Mouse (Mus musculus) lung, postnatal 0 days (tissue): ENCODE results near the gene Csf2rb2. TPM values are rescaled to one million over a fixed set of nuclear protein-coding genes. Genes with fewer than 3 reads are reported as not detected.
"Not testable (repeated sequence)": the region's sequence is repeated elsewhere in the genome, so short reads cannot be mapped to it uniquely, and the experiment has no call there.

Source experiments
- ATAC-seq: fragments of 200-750 bp; cut with Nextera tagmentation; 2 replicates; pipeline ENCODE4 v1.8.0; 2017; ENCODE audit warnings: moderate library complexity
- DNase-seq: peaks from one replicate; pipeline ENCODE4 v3.0.0-alpha.2; 2016; ENCODE audit warnings: low spot score
- H3K27ac ChIP-seq: fragments of 300-500 bp; sonication (generic); 2 replicates; pipeline ENCODE4 v1.5.1; 2014; ENCODE audit warnings: antibody characterized with exemption, mild to moderate bottlenecking, low read length, mixed read lengths
- H3K27me3 ChIP-seq: fragments of 300-500 bp; sonication (generic); replicated peaks from 2 replicates; pipeline ENCODE4 v1.6.1; 2014; ENCODE audit warnings: low read length, mixed read lengths; ENCODE audit not compliant: insufficient read depth
- H3K36me3 ChIP-seq: fragments of 300-500 bp; sonication (generic); 2 replicates; pipeline ENCODE4 v1.6.1; 2014; ENCODE audit warnings: low read length, mixed read lengths; ENCODE audit not compliant: insufficient read depth
- H3K4me1 ChIP-seq: fragments of 300-500 bp; sonication (generic); 2 replicates; pipeline ENCODE4 v1.6.1; 2014; ENCODE audit warnings: antibody characterized with exemption, low read depth, low read length, mixed read lengths; ENCODE audit not compliant: insufficient read depth
- H3K4me2 ChIP-seq: fragments of 300-500 bp; sonication (generic); replicated peaks from 2 replicates; pipeline ENCODE4 v1.6.1; 2014; ENCODE audit warnings: low read depth, mild to moderate bottlenecking, low read length, moderate library complexity, mixed read lengths
- H3K4me3 ChIP-seq: fragments of 300-500 bp; sonication (generic); 2 replicates; pipeline ENCODE4 v1.5.1; 2014; ENCODE audit warnings: low read depth, low read length
- H3K9ac ChIP-seq: fragments of 300-500 bp; sonication (generic); replicated peaks from 2 replicates; pipeline ENCODE4 v1.6.1; 2014; ENCODE audit warnings: low read depth, mild to moderate bottlenecking
- H3K9me3 ChIP-seq: fragments of 300-500 bp; sonication (generic); 2 replicates; pipeline ENCODE4 v1.6.1; 2016; ENCODE audit warnings: low read length, mixed read lengths
- CTCF ChIP-seq: IDR thresholded peaks from 2 replicates; pipeline ENCODE4 v1.5.1; 2016; ENCODE audit warnings: antibody characterized with exemption, mild to moderate bottlenecking
- EP300 ChIP-seq: IDR thresholded peaks from 2 replicates; pipeline ENCODE4 v1.6.1; 2016; ENCODE audit warnings: antibody characterized with exemption, mild to moderate bottlenecking, control low read depth
- WGBS: fragments of 180-500 bp; shearing (Covaris S2); extraction: QIAGEN DNeasy Blood & Tissue Kit; methylation state at CpG from one replicate; pipeline ENCODE4 v1.1.7; 2014; 5-methylcytosine and 5-hydroxymethylcytosine counted together
- polyA plus RNA-seq: library from polyadenylated mRNA; unstranded; fragments of >200 nt; fragmentation: Nextera tagmentation; extraction: Ambion mirVana; gene quantifications from 2 replicates; pipeline ENCODE4 v1.2.1, GENCODE M21; 2015

Gene Csf2rb2
- polyA plus RNA-seq, 1 experiment from 2014 or later, result 0.84 TPM

DNA sequence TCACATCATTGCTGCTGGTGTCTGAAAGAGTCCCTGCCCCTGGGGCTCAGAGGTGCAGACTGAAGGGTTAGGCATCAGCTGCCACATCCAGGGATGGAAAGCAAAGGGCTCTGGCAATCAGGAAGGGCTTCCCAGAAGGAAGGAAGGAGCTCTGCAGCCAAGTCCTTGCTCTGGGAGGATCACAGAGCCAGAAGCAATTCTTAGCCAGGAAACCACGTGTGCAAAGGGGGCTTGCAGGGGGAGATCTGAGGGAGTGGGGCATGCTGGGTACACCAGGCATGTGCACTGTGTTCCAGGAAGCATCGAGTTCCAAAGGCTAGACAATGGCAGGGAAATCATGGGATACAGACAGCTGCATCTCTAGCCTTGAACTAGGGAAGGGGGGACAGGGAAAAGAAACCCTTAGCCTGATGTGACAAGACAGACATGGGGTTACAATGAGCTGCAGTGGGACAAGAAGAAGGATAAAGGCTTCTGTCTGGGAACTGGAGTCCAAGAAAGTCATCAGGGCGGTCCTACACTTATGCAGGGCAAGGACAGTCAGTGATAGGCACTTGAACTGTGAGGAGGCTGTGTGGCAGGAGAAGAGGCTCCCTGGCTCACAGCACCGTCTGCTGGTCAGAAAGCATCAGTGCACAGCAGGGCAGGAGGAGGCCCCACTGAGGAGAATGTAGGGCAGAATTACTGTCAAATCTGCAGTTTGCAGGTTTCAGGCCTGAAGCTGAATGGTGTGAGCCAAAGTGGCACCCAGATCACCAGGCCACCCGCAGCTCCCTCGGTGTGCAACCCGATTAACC lies 34.3 kb upstream of the Csf2rb2 start:
- not testable (repeated sequence) for H3K4me1 ChIP-seq, H3K27me3 ChIP-seq, H3K9ac ChIP-seq, H3K9me3 ChIP-seq, H3K4me2 ChIP-seq, H3K4me3 ChIP-seq, H3K36me3 ChIP-seq, H3K27ac ChIP-seq
- peak; percentile 70 for DNase-seq
- peak; percentile 63 for ATAC-seq
- 27% methylated on average over 7 of the region's 7 CpGs for WGBS
- peak; percentile 97 for TF ChIP-seq CTCF

DNA sequence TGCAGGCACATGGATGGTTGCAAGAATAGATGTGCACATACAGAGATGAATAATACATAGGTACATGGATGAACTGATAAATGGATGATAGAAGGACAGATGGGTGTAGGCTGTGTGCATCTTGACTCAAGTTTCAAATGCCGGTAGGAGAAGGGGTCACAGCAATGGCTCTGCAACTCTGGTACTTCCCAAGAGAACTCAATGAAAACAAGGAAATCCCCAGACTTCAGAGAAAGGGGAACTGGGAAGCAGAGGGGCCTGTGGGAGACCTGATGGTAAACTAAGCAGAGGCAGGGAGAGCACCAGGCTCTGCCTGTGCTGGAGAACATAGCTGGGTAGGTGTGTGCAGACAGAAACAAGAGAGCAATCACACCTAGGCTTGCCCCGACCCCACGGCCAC lies 28.9 kb upstream of the Csf2rb2 start:
- H3K27me3 ChIP-seq, result no peaks in the 10 kb centered on the region
- ATAC-seq (no peak), DNase-seq (no peak)
- H3K9me3 ChIP-seq, result no peaks in the 10 kb centered on the region
- no peak overlapping the region for H3K4me3 ChIP-seq
- WGBS, result 76% methylated on average over 3 of the region's 3 CpGs
- H3K4me1 ChIP-seq, result no peaks in the 10 kb centered on the region
- TF ChIP-seq CTCF (no peak), EP300 (no peak)
- no peaks in the 10 kb centered on the region for H3K36me3 ChIP-seq
- H3K4me2 ChIP-seq, result no peak overlapping the region
- H3K27ac ChIP-seq, result no peak overlapping the region
- no peak overlapping the region for H3K9ac ChIP-seq

DNA sequence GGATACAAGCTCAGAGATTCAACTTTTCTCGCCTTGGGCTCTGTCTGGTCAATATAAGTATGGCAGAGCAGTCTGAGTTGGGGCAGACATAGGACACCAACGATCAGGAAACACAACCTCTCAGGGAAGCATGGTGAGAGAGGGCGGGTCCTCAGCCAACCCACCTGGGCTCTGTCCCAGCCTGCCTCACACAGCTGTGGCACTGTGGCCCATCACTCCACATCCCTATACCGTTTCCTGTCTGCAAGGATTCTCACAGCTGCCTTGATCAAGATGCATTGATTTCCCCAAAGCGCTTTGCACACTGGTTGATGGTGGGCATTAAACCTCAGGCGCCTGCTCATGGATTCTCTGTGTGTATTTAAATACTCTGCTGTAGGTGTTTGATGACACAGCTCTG lies 27.5 kb upstream of the Csf2rb2 start:
- Histone ChIP-seq H3K27ac (no peak overlapping the region), H3K4me2 (no peak overlapping the region), H3K4me3 (no peak overlapping the region), H3K9ac (no peak overlapping the region), H3K27me3 (no peaks in the 10 kb centered on the region), H3K4me1 (no peaks in the 10 kb centered on the region), H3K9me3 (no peaks in the 10 kb centered on the region), H3K36me3 (no peaks in the 10 kb centered on the region)
- DNase-seq (no peak), ATAC-seq (no peak)
- no peak for TF ChIP-seq CTCF
- TF ChIP-seq EP300, result no peak
- WGBS, result 61% methylated on average over 6 of the region's 6 CpGs

DNA sequence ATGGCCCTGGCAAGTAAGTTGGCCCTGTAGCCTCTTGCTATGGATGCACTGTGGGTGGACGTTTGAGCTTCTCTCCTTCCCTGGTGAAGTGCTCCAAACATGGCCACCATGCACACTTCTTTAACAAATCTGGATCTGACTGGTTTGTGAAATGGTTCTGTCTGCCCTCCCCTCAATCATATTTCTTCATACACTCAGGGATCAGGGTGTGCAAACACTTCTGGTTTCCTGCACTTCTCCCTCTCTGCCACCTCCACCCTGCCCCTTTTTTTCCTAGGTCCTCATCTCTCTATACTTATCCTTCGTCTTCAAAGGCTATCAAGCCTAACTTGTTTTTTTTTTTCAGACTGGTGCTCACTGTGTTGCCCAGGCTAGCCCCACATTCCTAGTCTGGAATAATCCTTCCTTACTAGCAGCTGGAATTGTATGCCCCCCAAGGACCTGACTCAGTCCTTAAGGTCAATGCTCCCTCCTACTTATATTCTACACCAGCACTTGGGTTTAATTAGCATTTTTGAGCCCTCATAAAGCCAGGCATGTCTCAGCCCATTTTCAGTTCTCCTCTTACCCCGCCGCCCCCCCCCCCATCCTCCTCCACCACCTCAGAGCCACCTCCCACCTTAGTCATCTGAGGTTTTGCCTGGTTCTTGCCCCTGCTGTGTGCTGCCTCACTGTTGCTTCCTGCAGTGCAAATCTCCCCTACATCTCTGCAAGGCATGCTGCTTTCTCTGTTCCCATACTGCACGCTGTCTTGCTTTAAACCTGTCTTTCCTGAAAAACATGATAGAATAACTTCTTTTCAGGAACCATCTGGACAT lies 26.2 kb upstream of the Csf2rb2 start:
- DNase-seq (peak; percentile 80), ATAC-seq (peak; percentile 86)
- no peak overlapping the region for H3K4me2 ChIP-seq
- 45% methylated on average over 3 of the region's 5 CpGs for WGBS
- no peaks in the 10 kb centered on the region for H3K4me1 ChIP-seq
- no peak overlapping the region for H3K4me3 ChIP-seq
- H3K27ac ChIP-seq, result no peak overlapping the region
- no peak overlapping the region for H3K9ac ChIP-seq
- H3K9me3 ChIP-seq, result no peaks in the 10 kb centered on the region
- no peaks in the 10 kb centered on the region for H3K27me3 ChIP-seq
- TF ChIP-seq EP300, result 0 out of 2 replicates have a peak, but pooled peaks have one; percentile 14
- no peak for TF ChIP-seq CTCF
- no peaks in the 10 kb centered on the region for H3K36me3 ChIP-seq

DNA sequence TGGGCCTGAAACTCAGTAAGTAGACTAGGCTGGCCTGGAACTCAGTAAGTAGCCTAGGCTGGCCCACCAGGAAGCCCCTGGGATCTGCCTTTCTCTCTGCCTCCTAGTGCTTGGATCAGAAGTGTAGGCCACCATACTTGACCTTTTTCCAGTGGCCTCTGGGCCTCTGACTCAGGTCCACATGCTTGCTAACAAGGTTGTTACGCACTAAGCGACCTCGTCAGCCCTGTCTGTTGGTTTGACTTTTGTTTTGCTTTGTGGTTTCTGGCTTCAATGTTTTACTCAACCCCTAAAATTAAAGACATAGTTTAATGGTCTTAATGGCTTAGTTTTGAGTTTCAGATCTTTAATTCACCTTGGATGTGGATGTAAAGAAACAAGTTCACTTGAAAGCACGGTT lies 25.2 kb upstream of the Csf2rb2 start:
- Histone ChIP-seq H3K27me3 (no peaks in the 10 kb centered on the region), H3K9ac (no peak overlapping the region), H3K4me1 (no peaks in the 10 kb centered on the region), H3K4me2 (no peak overlapping the region), H3K36me3 (no peaks in the 10 kb centered on the region), H3K4me3 (no peak overlapping the region), H3K9me3 (no peaks in the 10 kb centered on the region), H3K27ac (no peak overlapping the region)
- DNase-seq, result no peak
- no peak for ATAC-seq
- 71% methylated on average over 4 of the region's 4 CpGs for WGBS
- TF ChIP-seq CTCF (no peak), EP300 (no peak)

DNA sequence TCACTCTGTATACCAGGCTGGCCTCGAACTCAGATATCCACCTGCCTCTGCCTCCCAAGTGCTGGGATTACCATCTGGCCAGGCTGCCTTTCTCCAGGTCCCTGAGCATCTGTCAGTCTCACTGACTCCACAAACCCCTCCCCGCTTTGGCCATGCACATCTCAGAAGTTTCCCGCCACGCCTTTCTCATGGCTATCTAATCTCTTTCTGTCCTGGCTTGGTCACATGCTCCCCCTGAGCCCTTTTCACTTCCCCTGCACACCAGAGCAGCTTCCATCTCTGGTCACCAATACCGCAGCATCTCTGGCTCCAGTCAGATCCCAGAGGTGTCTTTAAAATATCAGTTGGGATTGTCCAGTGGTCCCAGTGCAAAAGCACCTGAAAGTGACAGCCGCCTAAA lies 24.5 kb upstream of the Csf2rb2 start:
- not testable (repeated sequence) for H3K36me3 ChIP-seq, H3K27ac ChIP-seq, H3K4me3 ChIP-seq, H3K4me2 ChIP-seq, H3K27me3 ChIP-seq, DNase-seq, H3K4me1 ChIP-seq, H3K9me3 ChIP-seq, ATAC-seq, H3K9ac ChIP-seq
- WGBS, result 67% methylated on average over 6 of the region's 6 CpGs
